Mouse (Mus musculus) cerebellum, adult 2 months (tissue): ENCODE results near the gene Fnbp1l. TPM values are rescaled to one million over a fixed set of nuclear protein-coding genes. Genes with fewer than 3 reads are reported as not detected.
A peak's percentile ranks its signal among the peaks of the same experiment; 100 is the strongest.

Experiments used
- DNase-seq, 2 experiments: peaks; one replicate each; pipeline ENCODE4 v3.0.0; 2021
- H3K27ac ChIP-seq: fragments of 200-500 bp; 2 replicates; pipeline ENCODE4 v1.5.1; 2012; ENCODE audit warnings: low read length, control low read depth, inconsistent platforms; ENCODE audit not compliant: insufficient read depth
- H3K27me3 ChIP-seq: fragments of 200-500 bp; 2 replicates; pipeline ENCODE4 v1.6.1; 2012; ENCODE audit warnings: inconsistent platforms, mild to moderate bottlenecking, low read length, moderate library complexity; ENCODE audit not compliant: control insufficient read depth, insufficient read depth
- H3K4me1 ChIP-seq: fragments of 200-500 bp; 2 replicates; pipeline ENCODE4 v1.6.1; 2011; ENCODE audit warnings: low read length; ENCODE audit not compliant: control insufficient read depth, insufficient read depth
- H3K4me3 ChIP-seq: fragments of 200-500 bp; replicated peaks from 2 replicates; pipeline ENCODE3; 2011; ENCODE audit warnings: mild to moderate bottlenecking, low read depth, low read length, control low read depth; ENCODE audit not compliant: insufficient read depth
- CTCF ChIP-seq: fragments of 200-500 bp; IDR thresholded peaks from 2 replicates; pipeline ENCODE4 v1.5.1; 2011; ENCODE audit warnings: low read depth, mild to moderate bottlenecking, control low read depth, low read length, moderate library complexity, borderline replicate concordance; ENCODE audit not compliant: insufficient read depth
- POLR2A ChIP-seq: fragments of 200-500 bp; IDR thresholded peaks from 2 replicates; pipeline ENCODE4 v1.6.1; 2011; ENCODE audit warnings: low read length, control low read depth, borderline replicate concordance; ENCODE audit not compliant: insufficient read depth
- WGBS: fragments of 180-500 bp; shearing (Covaris S2); methylation state at CpG from one replicate; pipeline ENCODE4 v1.1.7; 2018; 5-methylcytosine and 5-hydroxymethylcytosine counted together
- polyA plus RNA-seq: library from polyadenylated mRNA; depleted of rRNA; stranded (reverse); fragments of >200 nt; gene quantifications from 2 replicates; pipeline ENCODE4 v1.2.3, GENCODE M21; 2012

Gene Fnbp1l
- polyA plus RNA-seq, 1 experiment, result 17.6 TPM

- Histone ChIP-seq H3K4me3 (no peak overlapping the region), H3K4me1 (peaks cover 9% of the 10 kb centered on the region), H3K27me3 (no peaks in the 10 kb centered on the region), H3K27ac (no peak overlapping the region)
- TF ChIP-seq POLR2A (no peak), CTCF (no peak)
- WGBS, result 92% methylated on average over 1 of the region's 1 CpGs
- no peak for DNase-seq
Measured at GRCm38 (mm10) chr3:122637280-122637679, 17.8 kb upstream of the Fnbp1l start.

GRCm38 (mm10) chr3:122635246-122635645 is 15.7 kb upstream of the Fnbp1l start:
- Histone ChIP-seq H3K4me3 (no peak overlapping the region), H3K4me1 (peaks cover 9% of the 10 kb centered on the region), H3K27ac (no peak overlapping the region), H3K27me3 (no peaks in the 10 kb centered on the region)
- 13% methylated on average over 12 of the region's 12 CpGs for WGBS
- no peak for TF ChIP-seq CTCF
- no peak for TF ChIP-seq POLR2A
- DNase-seq, result no peak

- no peak for TF ChIP-seq POLR2A
- TF ChIP-seq CTCF, result no peak
- H3K4me1 ChIP-seq, result no peaks in the 10 kb centered on the region
- WGBS, result 33% methylated on average over 13 of the region's 13 CpGs
- no peaks in the 10 kb centered on the region for H3K27me3 ChIP-seq
- no peak overlapping the region for H3K4me3 ChIP-seq
- H3K27ac ChIP-seq, result no peak overlapping the region
- DNase-seq, result no peak
Measured at GRCm38 (mm10) chr3:122629580-122629979, 10.1 kb upstream of the Fnbp1l start.

GRCm38 (mm10) chr3:122628956-122629355 is 9.4 kb upstream of the Fnbp1l start:
- Histone ChIP-seq H3K4me3 (no peak overlapping the region), H3K27me3 (no peaks in the 10 kb centered on the region), H3K4me1 (no peaks in the 10 kb centered on the region), H3K27ac (no peak overlapping the region)
- 84% methylated on average over 3 of the region's 3 CpGs for WGBS
- DNase-seq, result no peak
- no peak for TF ChIP-seq CTCF
- TF ChIP-seq POLR2A, result no peak

GRCm38 (mm10) chr3:122628546-122628945 is 9.0 kb upstream of the Fnbp1l start:
- TF ChIP-seq CTCF (no peak), POLR2A (no peak)
- no peak for DNase-seq
- Histone ChIP-seq H3K4me3 (no peak overlapping the region), H3K4me1 (no peaks in the 10 kb centered on the region), H3K27me3 (no peaks in the 10 kb centered on the region), H3K27ac (no peak overlapping the region)
- 96% methylated on average over 10 of the region's 10 CpGs for WGBS

DNA sequence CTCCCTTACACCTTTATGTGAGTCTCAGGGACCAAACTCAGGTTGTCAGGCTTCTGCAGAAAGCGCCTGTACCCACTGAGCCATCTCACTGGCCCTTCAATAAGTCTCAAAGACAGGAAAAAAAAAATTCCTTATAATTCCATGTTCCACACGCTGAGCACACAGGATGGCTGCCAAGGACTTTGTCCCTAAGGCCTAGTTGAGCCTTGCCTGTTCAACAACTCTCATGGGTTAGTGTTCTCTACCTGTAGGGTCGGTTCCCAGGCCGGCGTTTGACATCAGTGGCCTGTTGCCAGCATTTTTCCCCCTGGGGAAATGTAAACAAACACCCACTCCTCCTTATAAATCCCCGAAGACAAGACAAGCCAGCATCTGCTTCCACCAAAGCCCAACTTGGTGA is 8.3 kb upstream of the Fnbp1l start:
- Histone ChIP-seq H3K27me3 (no peaks in the 10 kb centered on the region), H3K4me3 (no peak overlapping the region), H3K27ac (no peak overlapping the region), H3K4me1 (no peaks in the 10 kb centered on the region)
- no peak for DNase-seq
- WGBS, result 79% methylated on average over 6 of the region's 6 CpGs
- no peak for TF ChIP-seq POLR2A
- no peak for TF ChIP-seq CTCF

GRCm38 (mm10) chr3:122624591-122624990 is 5.1 kb upstream of the Fnbp1l start:
- TF ChIP-seq CTCF (no peak), POLR2A (no peak)
- Histone ChIP-seq H3K27ac (no peak overlapping the region), H3K4me1 (no peaks in the 10 kb centered on the region), H3K27me3 (no peaks in the 10 kb centered on the region; the same call in 1 of the 2 replicates), H3K4me3 (no peak overlapping the region)
- WGBS, result 33% methylated on average over 6 of the region's 6 CpGs
- DNase-seq, result peak in 1 of 2 experiments; percentile 18

- H3K27me3 ChIP-seq, result peaks cover 4% of the 10 kb centered on the region; the same call in 1 of the 2 replicates
- H3K4me3 ChIP-seq, result peak overlapping the region; percentile 6
- WGBS, result 1% methylated on average over 21 of the region's 21 CpGs
- no peak overlapping the region for H3K27ac ChIP-seq
- DNase-seq, result peak; percentile 27 to 29
- no peaks in the 10 kb centered on the region for H3K4me1 ChIP-seq
- no peak for TF ChIP-seq POLR2A
- TF ChIP-seq CTCF, result no peak
Measured at GRCm38 (mm10) chr3:122620285-122620931, 893 bp upstream of the Fnbp1l start.
